Mouse (Mus musculus): ENCODE measurements around the gene Zyx. TPM values are rescaled to one million over a fixed set of nuclear protein-coding genes. Genes with fewer than 3 reads are reported as not detected.
A peak's percentile ranks its signal among the peaks of the same experiment; 100 is the strongest.

Zyx gene
- polyA plus RNA-seq (2015; fragmentation: Nextera tagmentation; extraction: Ambion mirVana), result 188 and 203 TPM in 2 replicates

- H3K9ac ChIP-seq (ENCODE audit: low read length), result peak within 1 kb of the TSS; percentile 79
- H3K4me2 ChIP-seq (ENCODE audit: low read depth, low read length), result peak within 1 kb of the TSS; percentile 89
- H3K9me3 ChIP-seq (ENCODE audit: control insufficient read depth, low read length), result no peaks in the 10 kb centered on the region
- no peaks in the 10 kb centered on the region for H3K27me3 ChIP-seq (ENCODE audit: control insufficient read depth, insufficient read depth, low read depth, low read length)
- under 1% methylated on average over 24 of the region's 36 CpGs for WGBS
- peaks cover 3% of the 10 kb centered on the region; the same call in 1 of the 2 replicates for H3K36me3 ChIP-seq (ENCODE audit: control insufficient read depth, insufficient read depth, low read length)
- peak within 1 kb of the TSS; percentile 99 for H3K27ac ChIP-seq (ENCODE audit: low read length)
- ATAC-seq (ENCODE audit: low read depth), result peak; percentile 95
- H3K4me1 ChIP-seq (replicated peaks; ENCODE audit: control insufficient read depth, insufficient read depth, low read length), result peaks cover 42% of the 10 kb centered on the region
- H3K4me3 ChIP-seq (ENCODE audit: low read length), result peak within 1 kb of the TSS; percentile 63
These were observed at the start of gene Zyx for GRCm38 (mm10) chr6:42349426-42350020. Zyx (plus strand) TSS chr6:42349630.

GRCm38 (mm10) chr6:42309816-42310378 is 39.5 kb upstream of the Zyx start:
- H3K27me3 ChIP-seq (ENCODE audit: control insufficient read depth, insufficient read depth, low read depth, low read length), result no peaks in the 10 kb centered on the region
- no peaks in the 10 kb centered on the region for H3K36me3 ChIP-seq (ENCODE audit: control insufficient read depth, insufficient read depth, low read length)
- no peak overlapping the region for H3K4me2 ChIP-seq (ENCODE audit: low read depth, low read length)
- H3K27ac ChIP-seq (ENCODE audit: low read length), result no peak overlapping the region
- H3K4me1 ChIP-seq (replicated peaks; ENCODE audit: control insufficient read depth, insufficient read depth, low read length), result no peaks in the 10 kb centered on the region
- no peaks in the 10 kb centered on the region for H3K9me3 ChIP-seq (ENCODE audit: control insufficient read depth, low read length)
- 44% methylated on average over 8 of the region's 8 CpGs for WGBS
- no peak overlapping the region for H3K9ac ChIP-seq (ENCODE audit: low read length)
- no peak overlapping the region for H3K4me3 ChIP-seq (ENCODE audit: low read length)
- ATAC-seq (ENCODE audit: low read depth), result no peak

- H3K36me3 ChIP-seq (ENCODE audit: control insufficient read depth, insufficient read depth, low read length), result no peaks in the 10 kb centered on the region
- H3K27me3 ChIP-seq (ENCODE audit: control insufficient read depth, insufficient read depth, low read depth, low read length), result no peaks in the 10 kb centered on the region
- H3K4me2 ChIP-seq (ENCODE audit: low read depth, low read length), result no peak overlapping the region
- no peak overlapping the region for H3K9ac ChIP-seq (ENCODE audit: low read length)
- H3K27ac ChIP-seq (ENCODE audit: low read length), result no peak overlapping the region
- H3K4me1 ChIP-seq (replicated peaks; ENCODE audit: control insufficient read depth, insufficient read depth, low read length), result no peaks in the 10 kb centered on the region
- H3K4me3 ChIP-seq (ENCODE audit: low read length), result no peak overlapping the region
- H3K9me3 ChIP-seq (ENCODE audit: control insufficient read depth, low read length), result no peaks in the 10 kb centered on the region
- WGBS, result 82% methylated on average over 2 of the region's 2 CpGs
- no peak for ATAC-seq (ENCODE audit: low read depth)
These were observed 38.9 kb upstream of the Zyx start for GRCm38 (mm10) chr6:42310427-42311053.

GRCm38 (mm10) chr6:42318293-42318692 is 31.1 kb upstream of the Zyx start:
- Histone ChIP-seq H3K27me3 (ENCODE audit: control insufficient read depth, insufficient read depth, low read depth, low read length) (peaks cover 19% of the 10 kb centered on the region), H3K9ac (ENCODE audit: low read length) (no peak overlapping the region), H3K36me3 (ENCODE audit: control insufficient read depth, insufficient read depth, low read length) (no peaks in the 10 kb centered on the region), H3K4me2 (ENCODE audit: low read depth, low read length) (no peak overlapping the region), H3K9me3 (ENCODE audit: control insufficient read depth, low read length) (no peaks in the 10 kb centered on the region), H3K4me1 (replicated peaks; ENCODE audit: control insufficient read depth, insufficient read depth, low read length) (no peaks in the 10 kb centered on the region), H3K4me3 (ENCODE audit: low read length) (no peak overlapping the region), H3K27ac (ENCODE audit: low read length) (no peak overlapping the region)
- ATAC-seq (ENCODE audit: low read depth), result no peak
- WGBS, result 52% methylated on average over 4 of the region's 4 CpGs

GRCm38 (mm10) chr6:42323371-42324066 is 25.9 kb upstream of the Zyx start:
- Histone ChIP-seq H3K9ac (ENCODE audit: low read length) (no peak overlapping the region), H3K4me3 (ENCODE audit: low read length) (peak overlapping the region; percentile 64), H3K4me2 (ENCODE audit: low read depth, low read length) (peak overlapping the region; percentile 99), H3K27me3 (ENCODE audit: control insufficient read depth, insufficient read depth, low read depth, low read length) (peaks cover 37% of the 10 kb centered on the region), H3K36me3 (ENCODE audit: control insufficient read depth, insufficient read depth, low read length) (no peaks in the 10 kb centered on the region), H3K9me3 (ENCODE audit: control insufficient read depth, low read length) (no peaks in the 10 kb centered on the region), H3K27ac (ENCODE audit: low read length) (no peak overlapping the region), H3K4me1 (replicated peaks; ENCODE audit: control insufficient read depth, insufficient read depth, low read length) (peaks cover 10% of the 10 kb centered on the region)
- WGBS, result 2% methylated on average over 28 of the region's 28 CpGs
- ATAC-seq (ENCODE audit: low read depth), result peak; percentile 1; the same call in 1 of the 2 replicates

GRCm38 (mm10) chr6:42324067-42324481 is 25.4 kb upstream of the Zyx start:
- Histone ChIP-seq H3K36me3 (ENCODE audit: control insufficient read depth, insufficient read depth, low read length) (no peaks in the 10 kb centered on the region), H3K9me3 (ENCODE audit: control insufficient read depth, low read length) (no peaks in the 10 kb centered on the region), H3K4me1 (replicated peaks; ENCODE audit: control insufficient read depth, insufficient read depth, low read length) (peaks cover 10% of the 10 kb centered on the region), H3K27me3 (ENCODE audit: control insufficient read depth, insufficient read depth, low read depth, low read length) (peaks cover 37% of the 10 kb centered on the region), H3K9ac (ENCODE audit: low read length) (peak overlapping the region; percentile 64), H3K4me3 (ENCODE audit: low read length) (peak overlapping the region; percentile 64), H3K4me2 (ENCODE audit: low read depth, low read length) (peak overlapping the region; percentile 99), H3K27ac (ENCODE audit: low read length) (no peak overlapping the region)
- peak; percentile 56 for ATAC-seq (ENCODE audit: low read depth)
- 0% methylated on average over 18 of the region's 32 CpGs for WGBS

GRCm38 (mm10) chr6:42324482-42325267 is 24.8 kb upstream of the Zyx start, which contains the start of gene Fam131b:
Fam131b (minus strand) TSS chr6:42324643.
- H3K4me2 ChIP-seq (ENCODE audit: low read depth, low read length), result peak within 1 kb of the TSS; percentile 99

GRCm38 (mm10) chr6:42325268-42325609 is 24.2 kb upstream of the Zyx start:
- peaks cover 37% of the 10 kb centered on the region for H3K27me3 ChIP-seq (ENCODE audit: control insufficient read depth, insufficient read depth, low read depth, low read length)
- no peaks in the 10 kb centered on the region for H3K9me3 ChIP-seq (ENCODE audit: control insufficient read depth, low read length)
- H3K4me2 ChIP-seq (ENCODE audit: low read depth, low read length), result peak overlapping the region; percentile 99
- H3K4me3 ChIP-seq (ENCODE audit: low read length), result peak overlapping the region; percentile 64
- H3K9ac ChIP-seq (ENCODE audit: low read length), result peak overlapping the region; percentile 64
- 2% methylated on average over 7 of the region's 7 CpGs for WGBS
- no peaks in the 10 kb centered on the region for H3K36me3 ChIP-seq (ENCODE audit: control insufficient read depth, insufficient read depth, low read length)
- no peak overlapping the region for H3K27ac ChIP-seq (ENCODE audit: low read length)
- H3K4me1 ChIP-seq (replicated peaks; ENCODE audit: control insufficient read depth, insufficient read depth, low read length), result peaks cover 10% of the 10 kb centered on the region
- ATAC-seq (ENCODE audit: low read depth), result peak; percentile 35

More at GRCm38 (mm10) chr6:42324482-42325267, 24.8 kb upstream of the Zyx start, which contains the start of gene Fam131b:
- ATAC-seq (ENCODE audit: low read depth), result peak; percentile 64
- Histone ChIP-seq H3K27me3 (ENCODE audit: control insufficient read depth, insufficient read depth, low read depth, low read length) (peaks cover 37% of the 10 kb centered on the region), H3K36me3 (ENCODE audit: control insufficient read depth, insufficient read depth, low read length) (no peaks in the 10 kb centered on the region), H3K9ac (ENCODE audit: low read length) (peak within 1 kb of the TSS; percentile 64), H3K4me3 (ENCODE audit: low read length) (peak within 1 kb of the TSS; percentile 64), H3K9me3 (ENCODE audit: control insufficient read depth, low read length) (no peaks in the 10 kb centered on the region), H3K4me1 (replicated peaks; ENCODE audit: control insufficient read depth, insufficient read depth, low read length) (peaks cover 10% of the 10 kb centered on the region), H3K27ac (ENCODE audit: low read length) (no peak within 1 kb of the TSS)
- WGBS, result 0% methylated on average over 38 of the region's 68 CpGs
